13 mouse cellular contexts compared by ENCODE assay signal in genomic region chr7:118821356-118821755, GRCm38 (mm10). TPM values are rescaled to one million over a fixed set of nuclear protein-coding genes. Genes with fewer than 3 reads are reported as not detected.
DNase-seq lines count a peak whose midpoint lies in the region; ATAC-seq and TF ChIP-seq lines count a peak whose summit lies in the region.
"Had no signal": no experiment of that assay in that cellular context is flagged by ENCODE, and none has a peak within 500 bp of the region (broad histone marks: within the 10 kb centered on the region; RNA-seq: fewer than 3 reads in every experiment).

No protein-coding gene starts in this region.

- H3K4me1 ChIP-seq in heart, postnatal 0 days (ENCODE audit: control insufficient read depth, insufficient read depth): peaks cover 12% of the 10 kb centered on the region; the same call in 1 of the 2 replicates
- peaks cover 19% of the 10 kb centered on the region for H3K4me1 ChIP-seq in cerebellum, adult 2 months (ENCODE audit: control insufficient read depth, insufficient read depth, low read length)
- H3K4me1 ChIP-seq: forebrain, embryonic 13.5 days; liver, embryonic 13.5 days had no signal

- no peaks in the 10 kb centered on the region for H3K27me3 ChIP-seq in heart, postnatal 0 days (ENCODE audit: control insufficient read depth, insufficient read depth, low read length)
- H3K27me3 ChIP-seq in cerebellum, adult 2 months (ENCODE audit: control insufficient read depth, insufficient read depth, low read length): no peaks in the 10 kb centered on the region
- H3K27me3 ChIP-seq: embryonic facial prominence, embryonic 13.5 days; forebrain, embryonic 13.5 days; liver, embryonic 13.5 days; midbrain, embryonic 12.5 days had no signal

- peak; percentile 87 for ATAC-seq in heart, postnatal 0 days (ENCODE audit: insufficient read depth, low read depth)
- ATAC-seq in megakaryocyte progenitor cell, adult 5-6 weeks (replicated peaks; ENCODE audit: poor library complexity): peak; percentile 47
- ATAC-seq: forebrain, embryonic 13.5 days; inflammation-experienced regulatory T-cells, adult 6 months had no signal

- peaks cover 26% of the 10 kb centered on the region; the same call in 1 of the 2 replicates for H3K36me3 ChIP-seq in heart, postnatal 0 days (replicated peaks; ENCODE audit: control insufficient read depth, insufficient read depth, low read length)

- H3K9me3 ChIP-seq in heart, postnatal 0 days (replicated peaks; ENCODE audit: control insufficient read depth, low read length): no peaks in the 10 kb centered on the region
- H3K9me3 ChIP-seq: embryonic facial prominence, embryonic 13.5 days; forebrain, embryonic 13.5 days; liver, embryonic 13.5 days; midbrain, embryonic 12.5 days had no signal

- TF ChIP-seq CTCF in heart, postnatal 0 days (IDR thresholded peaks at IDR 0.05; ENCODE audit: low read depth): no peak
- no peak for TF ChIP-seq CTCF in cerebellum, adult 2 months (IDR thresholded peaks at IDR 0.05; ENCODE audit: borderline replicate concordance, insufficient read depth, low read depth, low read length)

- peak overlapping the region; percentile 72 for H3K27ac ChIP-seq in heart, postnatal 0 days (ENCODE audit: low read depth)
- no peak overlapping the region for H3K27ac ChIP-seq in cerebellum, adult 2 months (ENCODE audit: insufficient read depth, low read length)
- H3K27ac ChIP-seq: embryonic facial prominence, embryonic 13.5 days; forebrain, embryonic 13.5 days; liver, embryonic 13.5 days; midbrain, embryonic 12.5 days had no signal

- no peak for TF ChIP-seq POLR2A in cerebellum, adult 2 months (IDR thresholded peaks at IDR 0.05; ENCODE audit: borderline replicate concordance, insufficient read depth, low read length)

- peak overlapping the region; percentile 22; the same call in 1 of the 2 replicates for H3K4me2 ChIP-seq in heart, postnatal 0 days (ENCODE audit: low read depth, low read length)
- H3K4me2 ChIP-seq: embryonic facial prominence, embryonic 13.5 days; forebrain, embryonic 13.5 days; liver, embryonic 13.5 days; midbrain, embryonic 12.5 days had no signal

- peak; percentile 20 to 33 for DNase-seq in kidney, postnatal 36 days
- no peak for DNase-seq in kidney, adult 18-20 months
- DNase-seq in ZHBTc4 (ENCODE audit: low read depth, low spot score): peak; percentile 85
- DNase-seq in heart, postnatal 0 days (ENCODE audit: low spot score): peak; percentile 63
- no peak for DNase-seq in cerebellum, adult 2 months
- no peak for DNase-seq in urinary bladder, adult 2 months (ENCODE audit: low spot score)
- DNase-seq: cerebellum, postnatal 25 days; liver, embryonic 13.5 days had no signal

- TF ChIP-seq EP300 in heart, postnatal 0 days (IDR thresholded peaks at IDR 0.05; ENCODE audit: low read depth): no peak

- H3K9ac ChIP-seq in heart, postnatal 0 days (replicated peaks; ENCODE audit: low read depth, low read length): no peak overlapping the region
- H3K9ac ChIP-seq: embryonic facial prominence, embryonic 13.5 days; forebrain, embryonic 13.5 days; liver, embryonic 13.5 days; midbrain, embryonic 12.5 days had no signal

- no peak overlapping the region for H3K4me3 ChIP-seq in heart, postnatal 0 days (ENCODE audit: low read depth, low read length)
- H3K4me3 ChIP-seq in cerebellum, adult 2 months (replicated peaks; ENCODE audit: insufficient read depth, low read depth, low read length): no peak overlapping the region
- H3K4me3 ChIP-seq: embryonic facial prominence, embryonic 13.5 days; forebrain, embryonic 13.5 days; liver, embryonic 13.5 days; midbrain, embryonic 12.5 days had no signal

- 26% methylated on average over 7 of the region's 7 CpGs for WGBS in heart, postnatal 0 days
- WGBS in cerebellum, adult 2 months: 50% methylated on average over 7 of the region's 7 CpGs

RNA-seq across cellular contexts. Expression of gene Iqck, which starts 34.2 kb away (rescaled TPM):
- total RNA-seq in heart, postnatal 0 days (2014; rRNA removed; ENCODE audit: low replicate concordance): 0.66 TPM in 1 of 2 replicates, not detected in the other
- 0.67 and 0.84 TPM in 2 replicates for polyA plus RNA-seq in heart, postnatal 0 days (2015; fragmentation: Nextera tagmentation; extraction: Ambion mirVana)
- 0.07 and 1.2 TPM in 2 replicates for total RNA-seq in megakaryocyte progenitor cell, adult 5-6 weeks (2015)
- total RNA-seq in megakaryocyte progenitor cell, adult 5-6 weeks (2017): 1.2 and 2.5 TPM in 2 replicates
- polyA plus RNA-seq in cerebellum, adult 2 months (2012; rRNA removed): 5.9 and 7.4 TPM in 2 replicates
- 2.8 and 4.3 TPM in 2 replicates for polyA plus RNA-seq in urinary bladder, adult 2 months (2012; rRNA removed)

RNA-seq across cellular contexts. Expression of gene Knop1, which starts 34.7 kb away (rescaled TPM):
- 11.9 and 20.0 TPM in 2 replicates for total RNA-seq in heart, postnatal 0 days (2014; rRNA removed; ENCODE audit: low replicate concordance)
- polyA plus RNA-seq in heart, postnatal 0 days (2015; fragmentation: Nextera tagmentation; extraction: Ambion mirVana): 39.4 and 40.3 TPM in 2 replicates
- 27.4 and 29.7 TPM in 2 replicates for total RNA-seq in megakaryocyte progenitor cell, adult 5-6 weeks (2015)
- 40.2 and 52.3 TPM in 2 replicates for total RNA-seq in megakaryocyte progenitor cell, adult 5-6 weeks (2017)
- 16.4 and 16.9 TPM in 2 replicates for polyA plus RNA-seq in cerebellum, adult 2 months (2012; rRNA removed)
- 19.2 and 22.0 TPM in 2 replicates for polyA plus RNA-seq in urinary bladder, adult 2 months (2012; rRNA removed)

Comparison
In these comparisons a context has a peak if more than half of its experiments do, and no peak if none do; other contexts are left out.
1. DNase-seq: peak in kidney, postnatal 36 days (2 of 2), ZHBTc4 (single experiment) and heart, postnatal 0 days (single experiment); none in kidney, adult 18-20 months (single experiment), cerebellum, adult 2 months (0 of 2) and urinary bladder, adult 2 months (single experiment).